Mouse (Mus musculus): ENCODE data around the gene C530008M17Rik. TPM values are rescaled to one million over a fixed set of nuclear protein-coding genes. Genes with fewer than 3 reads are reported as not detected.
"Not testable (repeated sequence)": the region's sequence is repeated elsewhere in the genome, so short reads cannot be mapped to it uniquely, and the experiment has no call there.

C530008M17Rik gene
- total RNA-seq, 1 experiment from 2014 or later: 27.9 TPM

GRCm38 (mm10) chr5:76905405-76906154 lies 249.3 kb downstream of the C530008M17Rik start, which contains the start of gene Aasdh:
TSS of gene Aasdh (minus strand) at chr5:76905514.
- peak; percentile 99 for DNase-seq

- no peak for DNase-seq
Measured at GRCm38 (mm10) chr5:76906155-76906499, 249.8 kb downstream of the C530008M17Rik start.

GRCm38 (mm10) chr5:76910807-76911206 lies 254.5 kb downstream of the C530008M17Rik start:
- no peak for DNase-seq

GRCm38 (mm10) chr5:76912522-76912921 lies 256.2 kb downstream of the C530008M17Rik start:
- not testable (repeated sequence) for DNase-seq

GRCm38 (mm10) chr5:76922833-76923232 lies 266.5 kb downstream of the C530008M17Rik start:
- no peak for DNase-seq

Other genes with a start within 250 kb of the C530008M17Rik start
- not detected in 2 replicates for gene Gm7271, start 172.5 kb upstream of the C530008M17Rik start, total RNA-seq (2021)
- gene Exoc1, start 127.2 kb upstream of the C530008M17Rik start, total RNA-seq (2021): 61.9 and 69.8 TPM in 2 replicates
- 6.8 and 6.9 TPM in 2 replicates for gene Cep135, start 67.8 kb upstream of the C530008M17Rik start, total RNA-seq (2021)
- 24.0 and 32.1 TPM in 2 replicates for gene Aasdh, start 249.0 kb downstream of the C530008M17Rik start, total RNA-seq (2021)

Measured in adrenal gland, postnatal 25 days (tissue).